Mouse (Mus musculus) left cerebral cortex, postnatal 25 days (tissue): ENCODE measurements around the gene C1galt1c1. TPM values are rescaled to one million over a fixed set of nuclear protein-coding genes. Genes with fewer than 3 reads are reported as not detected.

ENCODE experiments used
- DNase-seq, 2 experiments: peaks; one replicate each; pipeline ENCODE4 v3.0.0; 2022; ENCODE audit warnings: low spot score in 2 of 2, mixed read lengths in 1 of 2
- intact Hi-C: fragments of 180-260 bp; cut with DNase I; formaldehyde crosslinking; loops from one replicate; pipeline ENCODE4 v1.15.1; 2025
- total RNA-seq, 2 experiments: library from RNA; stranded (reverse); gene quantifications; 2 replicates each; pipeline ENCODE4 v1.2.3; 2021

The C1galt1c1 gene
- 10 to 100 TPM; 24.2 to 26.0 TPM for total RNA-seq

- intact Hi-C loops = loop anchor here (2.0 kb wide), 2 partner anchors 34 to 70 kb away; partner anchors contain the start of gene Mcts1
- DNase-seq = peak; percentile 89 to 96
Observed at GRCm38 (mm10) chrX:38634801-38635637, at the start of gene C1galt1c1. Gene C1galt1c1 (minus strand): TSS chrX:38635087.

GRCm38 (mm10) chrX:38681972-38682371 is 47.1 kb upstream of the C1galt1c1 start:
- intact Hi-C loops = no loop called here
- no peak for DNase-seq

GRCm38 (mm10) chrX:38669111-38669903 is 34.4 kb upstream of the C1galt1c1 start:
- intact Hi-C loops = no loop called here
- DNase-seq = no peak

- intact Hi-C loops = no loop called here
Observed at GRCm38 (mm10) chrX:38656206-38656883, 21.5 kb upstream of the C1galt1c1 start.

GRCm38 (mm10) chrX:38654681-38655080 is 19.8 kb upstream of the C1galt1c1 start:
- intact Hi-C loops = no loop called here
- no peak for DNase-seq

More at GRCm38 (mm10) chrX:38656206-38656883, 21.5 kb upstream of the C1galt1c1 start:
- DNase-seq = no peak

GRCm38 (mm10) chrX:38653181-38653580 is 18.3 kb upstream of the C1galt1c1 start:
- intact Hi-C loops = no loop called here
- no peak for DNase-seq

- intact Hi-C loops = no loop called here
Observed at GRCm38 (mm10) chrX:38651167-38651566, 16.3 kb upstream of the C1galt1c1 start.

GRCm38 (mm10) chrX:38650404-38651039 is 15.6 kb upstream of the C1galt1c1 start:
- no peak for DNase-seq
- intact Hi-C loops = no loop called here

More at GRCm38 (mm10) chrX:38651167-38651566, 16.3 kb upstream of the C1galt1c1 start:
- no peak for DNase-seq

GRCm38 (mm10) chrX:38642183-38642582 is 7.3 kb upstream of the C1galt1c1 start:
- intact Hi-C loops = no loop called here
- no peak for DNase-seq

- intact Hi-C loops = no loop called here
- DNase-seq = no peak
Observed at GRCm38 (mm10) chrX:38641435-38641834, 6.5 kb upstream of the C1galt1c1 start.

- intact Hi-C loops = loop anchor here (2.0 kb wide), 2 partner anchors 35 to 71 kb away; partner anchors contain the start of gene Mcts1
- DNase-seq = no peak
Observed at GRCm38 (mm10) chrX:38635638-38635931, 698 bp upstream of the C1galt1c1 start.

GRCm38 (mm10) chrX:38600995-38601369 is 33.9 kb downstream of the C1galt1c1 start:
- intact Hi-C loops = loop anchor here (1.0 to 2.0 kb wide), 2 partner anchors 34 to 37 kb away; partner anchors contain the start of gene C1galt1c1
- peak; percentile 13 to 34 for DNase-seq

GRCm38 (mm10) chrX:38600177-38600994 is 34.5 kb downstream of the C1galt1c1 start, which contains the start of gene Mcts1:
Gene Mcts1 (plus strand): TSS chrX:38600578.
- intact Hi-C loops = loop anchor here (1.0 to 2.0 kb wide), 2 partner anchors 34 to 36 kb away; partner anchors contain the start of gene C1galt1c1
- peak; percentile 70 to 90 for DNase-seq

GRCm38 (mm10) chrX:38593180-38593889 is 41.6 kb downstream of the C1galt1c1 start:
- no peak for DNase-seq
- intact Hi-C loops = no loop called here

GRCm38 (mm10) chrX:38591749-38592148 is 43.1 kb downstream of the C1galt1c1 start:
- intact Hi-C loops = no loop called here
- DNase-seq = no peak

GRCm38 (mm10) chrX:38589827-38590226 is 45.1 kb downstream of the C1galt1c1 start:
- intact Hi-C loops = no loop called here
- DNase-seq = no peak

- DNase-seq = no peak
- intact Hi-C loops = no loop called here
Observed at GRCm38 (mm10) chrX:38583261-38583660, 51.6 kb downstream of the C1galt1c1 start.

GRCm38 (mm10) chrX:38581140-38581539 is 53.7 kb downstream of the C1galt1c1 start:
- intact Hi-C loops = no loop called here
- DNase-seq = no peak
